Mouse (Mus musculus) regulatory T cell (primary cell): ENCODE results near the gene Gm20388.

Experiments used
- in situ Hi-C: fragments of 300-600 bp; cut with MboI, MseI; formaldehyde crosslinking; loops from one replicate; pipeline ENCODE4 v1.15.1; 2025; ENCODE audit warnings: high pct_unique_total_duplicates

Gene Gm20388

GRCm38 (mm10) chr8:122937545-122938053, 3027.0 kb downstream of the Gm20388 start:
- in situ Hi-C loops = no loop called here

GRCm38 (mm10) chr8:122938170-122938569, 3027.5 kb downstream of the Gm20388 start:
- in situ Hi-C loops = no loop called here

GRCm38 (mm10) chr8:122938591-122938990, 3027.9 kb downstream of the Gm20388 start:
- in situ Hi-C loops = no loop called here

GRCm38 (mm10) chr8:122942803-122943713, 3032.4 kb downstream of the Gm20388 start:
- in situ Hi-C loops = no loop called here

- in situ Hi-C loops = loop anchor here (5.0 kb wide), 1 partner anchor 52 kb away; no protein-coding TSS in a partner anchor
Observed at GRCm38 (mm10) chr8:122945775-122946174, 3035.1 kb downstream of the Gm20388 start.

- in situ Hi-C loops = loop anchor here (5.0 kb wide), 1 partner anchor 48 kb away; no protein-coding TSS in a partner anchor
Observed at GRCm38 (mm10) chr8:122949701-122950100, 3039.1 kb downstream of the Gm20388 start.

- in situ Hi-C loops = no loop called here
Observed at GRCm38 (mm10) chr8:122951456-122951855, 3040.8 kb downstream of the Gm20388 start.

GRCm38 (mm10) chr8:122953028-122953427, 3042.4 kb downstream of the Gm20388 start:
- in situ Hi-C loops = no loop called here

- in situ Hi-C loops = no loop called here
Observed at GRCm38 (mm10) chr8:122954090-122954799, 3043.6 kb downstream of the Gm20388 start.

- in situ Hi-C loops = no loop called here
Observed at GRCm38 (mm10) chr8:122955195-122955594, 3044.6 kb downstream of the Gm20388 start.

- in situ Hi-C loops = no loop called here
Observed at GRCm38 (mm10) chr8:122955997-122956396, 3045.4 kb downstream of the Gm20388 start.

- in situ Hi-C loops = no loop called here
Observed at GRCm38 (mm10) chr8:122960323-122960722, 3049.7 kb downstream of the Gm20388 start.

- in situ Hi-C loops = no loop called here
Observed at GRCm38 (mm10) chr8:122960932-122961331, 3050.3 kb downstream of the Gm20388 start.

- in situ Hi-C loops = no loop called here
Observed at GRCm38 (mm10) chr8:122961458-122961857, 3050.8 kb downstream of the Gm20388 start.

GRCm38 (mm10) chr8:122962046-122962445, 3051.4 kb downstream of the Gm20388 start:
- in situ Hi-C loops = no loop called here

- in situ Hi-C loops = no loop called here
Observed at GRCm38 (mm10) chr8:122966638-122967037, 3056.0 kb downstream of the Gm20388 start.

- in situ Hi-C loops = no loop called here
Observed at GRCm38 (mm10) chr8:122968145-122968544, 3057.5 kb downstream of the Gm20388 start.

GRCm38 (mm10) chr8:122969964-122970620, 3059.5 kb downstream of the Gm20388 start:
- in situ Hi-C loops = no loop called here

GRCm38 (mm10) chr8:122976046-122976445, 3065.4 kb downstream of the Gm20388 start:
- in situ Hi-C loops = no loop called here

- in situ Hi-C loops = no loop called here
Observed at GRCm38 (mm10) chr8:122979424-122979823, 3068.8 kb downstream of the Gm20388 start.

- in situ Hi-C loops = loop anchor here (5.0 kb wide), 1 partner anchor 52 kb away; no protein-coding TSS in a partner anchor
Observed at GRCm38 (mm10) chr8:122979865-122980509, 3069.3 kb downstream of the Gm20388 start.
